Mouse (Mus musculus) limb, embryonic 11.5 days (tissue): ENCODE results near the gene Dab2ip. TPM values are rescaled to one million over a fixed set of nuclear protein-coding genes. Genes with fewer than 3 reads are reported as not detected.

Experiments used
- ATAC-seq: fragments of 200-750 bp; cut with Nextera tagmentation; 2 replicates; pipeline ENCODE4 v1.8.0; 2017; ENCODE audit warnings: low read depth; ENCODE audit not compliant: insufficient number of reproducible peaks, low FRiP score, low TSS enrichment
- DNase-seq: peaks from one replicate; pipeline ENCODE4 v3.0.0-alpha.2; 2015; ENCODE audit warnings: low spot score
- H3K27ac ChIP-seq: fragments of 300-500 bp; sonication (generic); replicated peaks from 2 replicates; pipeline ENCODE4 v1.5.1; 2014; ENCODE audit warnings: low read depth, mild to moderate bottlenecking, low read length
- H3K27me3 ChIP-seq: fragments of 300-500 bp; sonication (generic); 2 replicates; pipeline ENCODE4 v1.6.1; 2014; ENCODE audit warnings: mild to moderate bottlenecking, low read length, mixed read lengths; ENCODE audit not compliant: control insufficient read depth, insufficient read depth
- H3K36me3 ChIP-seq: fragments of 300-500 bp; sonication (generic); 2 replicates; pipeline ENCODE4 v1.6.1; 2014; ENCODE audit warnings: mild to moderate bottlenecking, low read length, moderate library complexity, mixed read lengths; ENCODE audit not compliant: control insufficient read depth, insufficient read depth
- H3K4me1 ChIP-seq: fragments of 300-500 bp; sonication (generic); 2 replicates; pipeline ENCODE4 v1.6.1; 2014; ENCODE audit warnings: low read length, mixed read lengths; ENCODE audit not compliant: control insufficient read depth, insufficient read depth
- H3K4me2 ChIP-seq: fragments of 300-500 bp; sonication (generic); 2 replicates; pipeline ENCODE4 v1.6.1; 2014; ENCODE audit warnings: low read depth, mild to moderate bottlenecking, moderate library complexity; ENCODE audit not compliant: severe bottlenecking
- H3K4me3 ChIP-seq: fragments of 300-500 bp; sonication (generic); 2 replicates; pipeline ENCODE4 v1.5.1; 2014; ENCODE audit warnings: low read depth, low read length
- H3K9ac ChIP-seq: fragments of 300-500 bp; sonication (generic); 2 replicates; pipeline ENCODE4 v1.6.1; 2014; ENCODE audit warnings: mild to moderate bottlenecking, low read length
- H3K9me3 ChIP-seq: fragments of 300-500 bp; sonication (generic); 2 replicates; pipeline ENCODE4 v1.6.1; 2016; ENCODE audit warnings: low read length; ENCODE audit not compliant: control insufficient read depth
- WGBS: fragments of 180-500 bp; shearing (Covaris S2); extraction: QIAGEN DNeasy Blood & Tissue Kit; methylation state at CpG from one replicate; pipeline ENCODE4 v1.1.7; 2014; 5-methylcytosine and 5-hydroxymethylcytosine counted together
- polyA plus RNA-seq: library from polyadenylated mRNA; unstranded; fragments of >200 nt; fragmentation: Nextera tagmentation; extraction: Ambion mirVana; gene quantifications from 2 replicates; pipeline ENCODE4 v1.2.1, GENCODE M21; 2014

Gene Dab2ip
- polyA plus RNA-seq, 1 experiment from 2014 or later = 53.9 TPM

GRCm38 (mm10) chr2:35747371-35748035, 189.4 kb downstream of the Dab2ip start:
- no peaks in the 10 kb centered on the region for H3K9me3 ChIP-seq
- no peak overlapping the region; the same call in 1 of the 2 replicates for H3K4me2 ChIP-seq
- WGBS = 66% methylated on average over 12 of the region's 12 CpGs
- no peak overlapping the region for H3K4me3 ChIP-seq
- ATAC-seq (no peak; the same call in 1 of the 2 replicates), DNase-seq (no peak)
- H3K9ac ChIP-seq = no peak overlapping the region
- no peaks in the 10 kb centered on the region for H3K27me3 ChIP-seq
- H3K4me1 ChIP-seq = peaks cover 7% of the 10 kb centered on the region
- H3K36me3 ChIP-seq = no peaks in the 10 kb centered on the region
- no peak overlapping the region for H3K27ac ChIP-seq

DNA sequence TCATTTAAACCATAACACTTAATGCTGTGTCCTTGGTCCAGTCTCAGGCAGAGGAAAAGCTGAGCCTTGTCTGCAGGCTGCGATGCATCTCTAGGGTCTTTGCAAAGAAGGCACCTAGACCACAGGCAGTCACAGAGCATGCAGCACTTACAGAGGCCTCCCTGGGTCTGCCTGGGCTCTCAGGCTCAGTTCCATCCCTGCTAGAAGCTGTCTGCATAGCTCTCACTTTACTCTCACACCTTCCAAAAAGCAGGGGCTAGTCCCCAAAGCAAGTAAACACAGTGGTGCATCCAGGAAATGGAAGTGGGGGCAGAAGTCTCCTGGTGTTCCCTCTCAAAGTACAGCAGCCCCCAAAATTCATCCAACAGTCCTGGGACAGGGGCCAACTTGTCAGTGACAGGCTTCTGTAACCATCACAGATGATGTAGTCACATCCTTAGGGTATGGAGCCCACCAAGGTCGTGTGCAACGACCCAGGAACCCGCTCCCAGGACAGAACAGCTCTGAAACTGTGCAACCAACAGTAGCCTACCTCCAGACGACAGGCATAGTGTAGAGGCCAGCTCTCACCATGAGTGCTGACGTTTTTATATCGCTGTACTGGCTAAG, 192.6 kb downstream of the Dab2ip start:
- Histone ChIP-seq H3K27ac (no peak overlapping the region), H3K9me3 (no peaks in the 10 kb centered on the region), H3K4me1 (peaks cover 7% of the 10 kb centered on the region), H3K4me3 (no peak overlapping the region), H3K36me3 (no peaks in the 10 kb centered on the region), H3K27me3 (no peaks in the 10 kb centered on the region), H3K9ac (no peak overlapping the region), H3K4me2 (no peak overlapping the region)
- DNase-seq (no peak), ATAC-seq (no peak)
- 68% methylated on average over 7 of the region's 7 CpGs for WGBS

DNA sequence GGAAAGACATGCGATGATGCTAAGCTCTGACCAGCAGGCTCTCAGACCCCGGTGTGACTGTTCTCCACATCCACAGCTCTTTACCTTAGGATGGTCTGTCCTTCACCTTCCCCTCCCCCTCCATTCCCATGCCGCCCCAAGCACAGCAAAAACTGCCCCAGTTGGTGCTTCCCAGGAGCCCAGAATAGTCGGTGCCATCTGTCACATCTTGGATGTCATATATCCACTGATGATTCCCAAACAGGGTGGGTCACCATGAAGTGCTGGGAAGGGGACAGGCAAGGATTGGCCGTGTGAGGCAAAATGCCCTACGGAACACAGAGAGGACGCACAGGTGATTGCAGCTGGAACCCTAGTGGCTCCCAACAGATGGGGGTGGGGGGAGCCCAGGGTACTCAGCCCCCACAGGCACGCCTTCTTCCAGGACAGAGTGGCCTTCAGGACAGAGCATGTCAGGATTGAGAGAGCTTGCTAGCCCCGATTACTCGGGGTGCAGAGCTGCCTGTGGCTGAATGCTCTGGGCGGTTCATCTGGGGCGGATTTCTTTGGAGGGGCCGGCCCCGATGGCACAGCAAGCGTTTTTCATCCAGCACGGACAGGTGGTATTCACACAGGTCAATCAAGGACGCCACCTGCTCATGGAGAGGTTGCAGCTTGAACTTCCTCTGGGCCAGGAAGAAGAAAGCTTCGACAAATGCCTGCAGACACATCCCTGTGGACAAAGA, 193.9 kb downstream of the Dab2ip start:
- no peaks in the 10 kb centered on the region for H3K36me3 ChIP-seq
- H3K4me3 ChIP-seq = no peak overlapping the region
- no peaks in the 10 kb centered on the region for H3K9me3 ChIP-seq
- H3K4me2 ChIP-seq = no peak overlapping the region
- no peaks in the 10 kb centered on the region for H3K27me3 ChIP-seq
- 77% methylated on average over 18 of the region's 18 CpGs for WGBS
- no peak overlapping the region for H3K27ac ChIP-seq
- H3K4me1 ChIP-seq = peaks cover 3% of the 10 kb centered on the region
- no peak overlapping the region for H3K9ac ChIP-seq
- no peak for DNase-seq
- no peak for ATAC-seq

- WGBS = 72% methylated on average over 7 of the region's 7 CpGs
- no peaks in the 10 kb centered on the region for H3K9me3 ChIP-seq
- DNase-seq (no peak), ATAC-seq (no peak)
- H3K9ac ChIP-seq = no peak overlapping the region
- H3K27ac ChIP-seq = no peak overlapping the region
- H3K4me1 ChIP-seq = no peaks in the 10 kb centered on the region
- H3K4me3 ChIP-seq = no peak overlapping the region
- no peaks in the 10 kb centered on the region for H3K27me3 ChIP-seq
- H3K36me3 ChIP-seq = no peaks in the 10 kb centered on the region
- H3K4me2 ChIP-seq = no peak overlapping the region
Measured at GRCm38 (mm10) chr2:35756467-35756866, 198.4 kb downstream of the Dab2ip start.

GRCm38 (mm10) chr2:35760352-35760751, 202.3 kb downstream of the Dab2ip start:
- 56% methylated on average over 8 of the region's 8 CpGs for WGBS
- no peak overlapping the region for H3K4me2 ChIP-seq
- H3K36me3 ChIP-seq = no peaks in the 10 kb centered on the region

DNA sequence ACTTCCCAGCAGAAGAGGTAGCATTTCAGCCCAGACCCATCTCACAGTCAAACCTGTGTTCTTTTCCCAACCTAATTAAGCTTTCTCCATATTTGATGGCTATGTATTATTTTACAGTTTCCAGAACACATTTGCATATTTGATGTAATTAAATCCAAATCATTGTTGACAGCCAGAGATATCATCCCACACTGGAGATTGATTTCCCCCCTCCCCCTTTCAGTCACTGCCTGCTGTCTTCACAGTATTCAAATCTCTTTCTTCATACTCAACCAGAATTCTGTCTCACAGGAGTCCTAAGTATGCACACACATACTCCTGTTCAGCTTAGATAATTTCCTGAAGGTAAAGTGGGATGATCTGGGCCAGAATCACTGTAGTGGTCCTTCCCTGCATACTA, 202.8 kb downstream of the Dab2ip start:
- H3K4me1 ChIP-seq = no peaks in the 10 kb centered on the region
- no peak overlapping the region for H3K4me3 ChIP-seq
- H3K9me3 ChIP-seq = no peaks in the 10 kb centered on the region
- no peak overlapping the region for H3K4me2 ChIP-seq
- no peaks in the 10 kb centered on the region for H3K36me3 ChIP-seq
- no peak overlapping the region for H3K27ac ChIP-seq
- H3K9ac ChIP-seq = no peak overlapping the region
- DNase-seq = no peak
- ATAC-seq = no peak
- H3K27me3 ChIP-seq = no peaks in the 10 kb centered on the region

More at GRCm38 (mm10) chr2:35760352-35760751, 202.3 kb downstream of the Dab2ip start:
- ATAC-seq (no peak), DNase-seq (no peak)
- Histone ChIP-seq H3K4me1 (no peaks in the 10 kb centered on the region), H3K9me3 (no peaks in the 10 kb centered on the region), H3K4me3 (no peak overlapping the region), H3K9ac (no peak overlapping the region), H3K27me3 (no peaks in the 10 kb centered on the region), H3K27ac (no peak overlapping the region)

GRCm38 (mm10) chr2:35761458-35761857, 203.4 kb downstream of the Dab2ip start:
- Histone ChIP-seq H3K9me3 (no peaks in the 10 kb centered on the region), H3K27ac (no peak overlapping the region), H3K4me2 (no peak overlapping the region), H3K4me1 (no peaks in the 10 kb centered on the region), H3K4me3 (no peak overlapping the region), H3K9ac (no peak overlapping the region), H3K36me3 (no peaks in the 10 kb centered on the region), H3K27me3 (no peaks in the 10 kb centered on the region)
- ATAC-seq (no peak), DNase-seq (no peak)
- WGBS = 85% methylated on average over 5 of the region's 5 CpGs

- DNase-seq (no peak), ATAC-seq (no peak)
- peaks cover 1% of the 10 kb centered on the region; the same call in 1 of the 2 replicates for H3K4me1 ChIP-seq
- WGBS = 91% methylated on average over 7 of the region's 7 CpGs
- no peaks in the 10 kb centered on the region for H3K27me3 ChIP-seq
- H3K9ac ChIP-seq = no peak overlapping the region
- no peaks in the 10 kb centered on the region for H3K36me3 ChIP-seq
- no peak overlapping the region for H3K4me2 ChIP-seq
- H3K27ac ChIP-seq = no peak overlapping the region
- no peak overlapping the region for H3K4me3 ChIP-seq
- no peaks in the 10 kb centered on the region for H3K9me3 ChIP-seq
Measured at GRCm38 (mm10) chr2:35763818-35764217, 205.8 kb downstream of the Dab2ip start.
